Mouse (Mus musculus) cerebellum, adult 11-12 months (tissue): ENCODE data around the gene Ifit2.
A peak's percentile ranks its signal among the peaks of the same experiment; 100 is the strongest.
"Not testable (repeated sequence)": the region's sequence is repeated elsewhere in the genome, so short reads cannot be mapped to it uniquely, and the experiment has no call there.

Experiments used
- DNase-seq: peaks from one replicate; pipeline ENCODE4 v3.0.0; 2022

Gene Ifit2

GRCm38 (mm10) chr19:34550205-34550533 is 325 bp upstream of the Ifit2 start:
- DNase-seq: no peak

GRCm38 (mm10) chr19:34551981-34552380 is 1.5 kb downstream of the Ifit2 start:
- no peak for DNase-seq

- DNase-seq: no peak
Observed at GRCm38 (mm10) chr19:34553021-34553420, 2.5 kb downstream of the Ifit2 start.

GRCm38 (mm10) chr19:34553522-34553921 is 3.0 kb downstream of the Ifit2 start:
- no peak for DNase-seq

GRCm38 (mm10) chr19:34554061-34554460 is 3.6 kb downstream of the Ifit2 start:
- no peak for DNase-seq

GRCm38 (mm10) chr19:34556621-34557020 is 6.1 kb downstream of the Ifit2 start:
- DNase-seq: no peak

- DNase-seq: no peak
Observed at GRCm38 (mm10) chr19:34562556-34562955, 12.1 kb downstream of the Ifit2 start.

GRCm38 (mm10) chr19:34566178-34566784 is 15.8 kb downstream of the Ifit2 start:
- DNase-seq: no peak

GRCm38 (mm10) chr19:34568988-34569895 is 18.7 kb downstream of the Ifit2 start:
- DNase-seq: no peak

GRCm38 (mm10) chr19:34569896-34570476 is 19.5 kb downstream of the Ifit2 start:
- no peak for DNase-seq

GRCm38 (mm10) chr19:34571080-34571479 is 20.6 kb downstream of the Ifit2 start:
- DNase-seq: no peak

GRCm38 (mm10) chr19:34573650-34574049 is 23.2 kb downstream of the Ifit2 start:
- no peak for DNase-seq

GRCm38 (mm10) chr19:34577121-34577520 is 26.6 kb downstream of the Ifit2 start:
- DNase-seq: no peak

- not testable (repeated sequence) for DNase-seq
Observed at GRCm38 (mm10) chr19:34582696-34583095, 32.2 kb downstream of the Ifit2 start.

GRCm38 (mm10) chr19:34583126-34583766 is 32.8 kb downstream of the Ifit2 start, which contains the start of gene Ifit3:
Ifit3 (plus strand) TSS chr19:34583531.
- not testable (repeated sequence) for DNase-seq

GRCm38 (mm10) chr19:34585740-34586458 is 35.4 kb downstream of the Ifit2 start:
- not testable (repeated sequence) for DNase-seq

- DNase-seq: not testable (repeated sequence)
Observed at GRCm38 (mm10) chr19:34587898-34588692, 37.6 kb downstream of the Ifit2 start.

GRCm38 (mm10) chr19:34588959-34589358 is 38.5 kb downstream of the Ifit2 start:
- DNase-seq: no peak

- DNase-seq: no peak
Observed at GRCm38 (mm10) chr19:34593456-34593855, 43.0 kb downstream of the Ifit2 start.

- DNase-seq: not testable (repeated sequence)
Observed at GRCm38 (mm10) chr19:34594523-34594922, 44.0 kb downstream of the Ifit2 start.

GRCm38 (mm10) chr19:34596811-34597210 is 46.3 kb downstream of the Ifit2 start:
- DNase-seq: no peak

GRCm38 (mm10) chr19:34598341-34598740 is 47.8 kb downstream of the Ifit2 start:
- peak; percentile 7 for DNase-seq
